Mouse (Mus musculus): ENCODE results near the gene Ms4a1.

GRCm38 (mm10) chr19:11234921-11235735 lies 30.9 kb downstream of the Ms4a1 start:
- TF ChIP-seq CTCF (IDR thresholded peaks at IDR 0.05; ENCODE audit: low read depth, low read length) (no peak), POLR2AphosphoS5 (IDR thresholded peaks at IDR 0.05; ENCODE audit: insufficient replicate concordance, low read depth, low read length) (no peak), GATA1 (IDR thresholded peaks at IDR 0.05; ENCODE audit: borderline replicate concordance, low read length) (no peak), TAL1 (conservative IDR thresholded peaks at IDR 0.05; ENCODE audit: low read depth, low read length) (no peak)

Data from G1E (cell line).